Mouse (Mus musculus) midbrain, embryonic 15.5 days (tissue): Measurements from ENCODE around the gene Gprc5d. TPM values are rescaled to one million over a fixed set of nuclear protein-coding genes. Genes with fewer than 3 reads are reported as not detected.

Experiments used
- ATAC-seq: fragments of 200-750 bp; cut with Nextera tagmentation; replicated peaks from 2 replicates; pipeline ENCODE4 v1.8.0; 2017; ENCODE audit warnings: moderate TSS enrichment
- H3K27ac ChIP-seq: fragments of 300-500 bp; sonication (generic); 2 replicates; pipeline ENCODE4 v1.5.1; 2015; ENCODE audit warnings: mild to moderate bottlenecking, inconsistent platforms
- H3K27me3 ChIP-seq: fragments of 300-500 bp; sonication (generic); replicated peaks from 2 replicates; pipeline ENCODE4 v1.6.1; 2015; ENCODE audit warnings: inconsistent platforms
- H3K36me3 ChIP-seq: fragments of 300-500 bp; sonication (generic); replicated peaks from 2 replicates; pipeline ENCODE4 v1.6.1; 2015; ENCODE audit warnings: inconsistent platforms
- H3K4me1 ChIP-seq: fragments of 300-500 bp; sonication (generic); 2 replicates; pipeline ENCODE4 v1.6.1; 2015; ENCODE audit warnings: inconsistent platforms
- H3K4me2 ChIP-seq: fragments of 300-500 bp; sonication (generic); 2 replicates; pipeline ENCODE4 v1.6.1; 2015; ENCODE audit warnings: inconsistent platforms, mild to moderate bottlenecking, moderate library complexity
- H3K4me3 ChIP-seq: fragments of 300-500 bp; sonication (generic); 2 replicates; pipeline ENCODE4 v1.5.1; 2015; ENCODE audit warnings: mild to moderate bottlenecking, inconsistent platforms
- H3K9ac ChIP-seq: fragments of 300-500 bp; sonication (generic); 2 replicates; pipeline ENCODE4 v1.6.1; 2015; ENCODE audit warnings: mild to moderate bottlenecking, inconsistent platforms
- H3K9me3 ChIP-seq: fragments of 300-500 bp; sonication (generic); 2 replicates; pipeline ENCODE4 v1.6.1; 2016; ENCODE audit warnings: inconsistent platforms
- WGBS: fragments of 180-500 bp; shearing (Covaris S2); methylation state at CpG from one replicate; pipeline ENCODE4 v1.1.7; 2015; ENCODE audit warnings: mixed read lengths; 5-methylcytosine and 5-hydroxymethylcytosine counted together
- polyA plus RNA-seq: library from polyadenylated mRNA; unstranded; fragments of >200 nt; fragmentation: Nextera tagmentation; extraction: Ambion mirVana; gene quantifications from 2 replicates; pipeline ENCODE4 v1.2.1, GENCODE M21; 2015

Gprc5d gene
- polyA plus RNA-seq, 1 experiment from 2014 or later = not detected

DNA sequence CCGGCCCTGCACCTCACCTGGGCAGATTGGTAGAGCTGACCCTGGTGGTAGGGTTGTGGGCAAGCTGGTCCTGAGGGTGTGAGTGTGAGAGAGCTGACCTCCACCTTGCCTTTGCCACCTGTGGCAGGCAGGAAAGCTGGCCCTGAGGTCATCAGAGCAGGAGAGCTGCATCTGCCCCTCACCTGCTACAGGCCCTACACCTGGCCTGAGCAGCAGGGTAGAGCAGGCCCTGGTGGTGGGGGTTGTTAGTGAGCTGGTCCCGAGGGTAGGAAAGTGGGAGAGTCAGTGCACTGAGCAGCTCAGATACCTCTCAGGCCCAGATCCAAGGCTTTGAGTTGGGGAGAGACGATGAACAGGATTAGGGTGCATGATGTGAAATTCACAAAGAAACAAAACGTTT lies 31.6 kb upstream of the Gprc5d start:
- H3K27ac ChIP-seq = no peak overlapping the region
- no peak for ATAC-seq
- H3K4me3 ChIP-seq = no peak overlapping the region
- no peaks in the 10 kb centered on the region for H3K4me1 ChIP-seq
- H3K4me2 ChIP-seq = no peak overlapping the region
- 79% methylated on average over 4 of the region's 4 CpGs for WGBS
- no peaks in the 10 kb centered on the region for H3K36me3 ChIP-seq
- no peak overlapping the region for H3K9ac ChIP-seq
- H3K27me3 ChIP-seq = no peaks in the 10 kb centered on the region
- H3K9me3 ChIP-seq = no peaks in the 10 kb centered on the region

DNA sequence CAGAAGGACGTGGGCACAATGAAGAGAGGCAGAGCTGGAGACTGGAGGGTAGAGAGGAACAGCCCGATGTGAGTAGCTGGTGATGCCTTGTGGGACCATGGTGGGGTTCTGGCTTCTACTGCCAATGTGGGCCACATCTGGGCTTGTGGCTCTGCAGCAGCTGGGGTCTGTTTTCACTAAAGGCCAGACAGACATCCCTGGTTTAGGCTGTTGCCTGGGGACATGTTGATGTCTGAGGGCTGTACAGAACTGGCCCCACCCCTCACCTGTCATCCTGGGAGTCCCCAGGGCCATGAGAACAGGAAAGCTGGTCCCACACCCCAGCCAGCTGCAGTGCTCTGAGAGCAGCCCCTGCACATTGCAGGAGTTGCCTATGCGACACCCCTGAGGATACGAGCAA lies 31.1 kb upstream of the Gprc5d start:
- no peaks in the 10 kb centered on the region for H3K9me3 ChIP-seq
- ATAC-seq = 0 out of 2 replicates have a peak, but pooled peaks have one; percentile 8
- WGBS = 77% methylated on average over 4 of the region's 4 CpGs
- H3K9ac ChIP-seq = no peak overlapping the region
- H3K36me3 ChIP-seq = no peaks in the 10 kb centered on the region
- H3K4me2 ChIP-seq = no peak overlapping the region
- H3K27me3 ChIP-seq = no peaks in the 10 kb centered on the region
- H3K27ac ChIP-seq = no peak overlapping the region
- H3K4me3 ChIP-seq = no peak overlapping the region
- H3K4me1 ChIP-seq = no peaks in the 10 kb centered on the region

DNA sequence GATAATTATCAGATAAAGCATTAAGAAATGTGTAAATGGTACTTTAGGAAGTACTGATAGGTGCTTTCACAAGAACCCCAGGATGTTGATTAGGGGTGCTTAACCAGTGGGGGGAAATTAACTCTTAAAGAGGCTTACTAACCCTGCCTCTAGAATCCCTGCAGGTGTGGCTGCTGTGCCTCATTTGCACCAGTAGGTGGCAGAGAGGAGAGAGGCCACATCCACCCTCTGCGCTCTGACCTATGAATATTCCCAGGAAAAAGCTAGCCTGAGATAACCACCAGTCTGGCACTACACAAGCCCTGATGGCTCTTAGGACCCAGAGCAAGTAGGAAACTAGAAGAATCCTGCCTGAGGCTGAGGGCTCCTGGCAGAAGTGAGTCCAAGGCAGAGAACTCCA lies 30.4 kb upstream of the Gprc5d start:
- ATAC-seq = no peak

GRCm38 (mm10) chr6:135145976-135146375 lies 27.9 kb upstream of the Gprc5d start:
- Histone ChIP-seq H3K36me3 (no peaks in the 10 kb centered on the region), H3K27ac (no peak overlapping the region), H3K4me2 (no peak overlapping the region), H3K4me3 (no peak overlapping the region), H3K9me3 (no peaks in the 10 kb centered on the region), H3K9ac (no peak overlapping the region), H3K27me3 (no peaks in the 10 kb centered on the region), H3K4me1 (no peaks in the 10 kb centered on the region)
- no peak for ATAC-seq
- WGBS = 92% methylated on average over 5 of the region's 5 CpGs

More for the DNA sequence above, 30.4 kb upstream of the Gprc5d start:
- Histone ChIP-seq H3K36me3 (no peaks in the 10 kb centered on the region), H3K27ac (no peak overlapping the region), H3K9ac (no peak overlapping the region), H3K9me3 (no peaks in the 10 kb centered on the region), H3K4me3 (no peak overlapping the region), H3K4me1 (no peaks in the 10 kb centered on the region), H3K4me2 (no peak overlapping the region), H3K27me3 (no peaks in the 10 kb centered on the region)
- 19% methylated on average over 1 of the region's 1 CpGs for WGBS

GRCm38 (mm10) chr6:135144516-135144915 lies 26.4 kb upstream of the Gprc5d start:
- Histone ChIP-seq H3K9ac (no peak overlapping the region), H3K27ac (no peak overlapping the region), H3K4me2 (no peak overlapping the region), H3K9me3 (no peaks in the 10 kb centered on the region), H3K36me3 (no peaks in the 10 kb centered on the region), H3K27me3 (no peaks in the 10 kb centered on the region), H3K4me3 (no peak overlapping the region), H3K4me1 (no peaks in the 10 kb centered on the region)
- peak; percentile 57; the same call in 1 of the 2 replicates for ATAC-seq
- WGBS = 4% methylated on average over 3 of the region's 3 CpGs

- no peak overlapping the region for H3K27ac ChIP-seq
- ATAC-seq = no peak
- H3K9ac ChIP-seq = no peak overlapping the region
- no peaks in the 10 kb centered on the region for H3K9me3 ChIP-seq
- 93% methylated on average over 5 of the region's 5 CpGs for WGBS
- no peaks in the 10 kb centered on the region for H3K27me3 ChIP-seq
- no peak overlapping the region for H3K4me3 ChIP-seq
- no peaks in the 10 kb centered on the region for H3K36me3 ChIP-seq
- H3K4me2 ChIP-seq = no peak overlapping the region
- no peaks in the 10 kb centered on the region for H3K4me1 ChIP-seq
Measured at GRCm38 (mm10) chr6:135143151-135143550, 25.1 kb upstream of the Gprc5d start.

DNA sequence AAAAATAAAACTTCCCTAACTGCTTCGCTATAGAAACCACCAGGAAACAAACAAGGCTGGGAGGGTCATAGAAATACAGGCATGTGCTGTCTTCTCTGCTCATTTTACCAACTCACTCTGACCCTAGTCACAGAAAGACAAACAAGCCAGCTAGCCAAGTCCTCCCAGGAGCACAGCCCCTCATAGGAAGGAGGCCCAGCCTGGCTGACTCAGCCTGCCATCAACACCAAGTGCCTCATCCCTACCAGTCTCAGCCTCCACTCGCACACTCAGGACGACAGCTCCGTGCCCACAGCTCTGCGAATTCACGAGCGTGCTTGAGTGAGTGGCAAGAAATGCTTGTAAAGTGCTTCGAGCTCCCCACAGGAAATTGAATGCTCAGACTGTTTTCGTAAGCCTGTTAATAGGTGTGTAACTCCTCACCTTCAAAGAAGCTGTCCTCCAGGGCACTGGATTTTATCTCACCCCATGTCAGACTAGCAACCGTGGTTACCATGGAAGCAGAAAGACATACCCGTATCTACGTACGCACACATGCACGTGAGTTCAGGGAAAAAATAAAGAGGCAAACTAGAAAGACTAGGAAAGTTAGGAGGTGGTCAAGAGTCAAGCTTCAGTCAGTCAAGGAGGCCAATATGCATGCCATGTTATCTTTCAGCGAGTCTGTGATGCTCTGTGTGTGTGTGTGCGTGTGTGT lies 23.5 kb upstream of the Gprc5d start:
- no peaks in the 10 kb centered on the region for H3K36me3 ChIP-seq
- H3K9ac ChIP-seq = no peak overlapping the region
- H3K27ac ChIP-seq = no peak overlapping the region
- H3K4me3 ChIP-seq = no peak overlapping the region
- no peak for ATAC-seq
- H3K4me1 ChIP-seq = no peaks in the 10 kb centered on the region
- 67% methylated on average over 16 of the region's 16 CpGs for WGBS
- no peaks in the 10 kb centered on the region for H3K9me3 ChIP-seq
- H3K4me2 ChIP-seq = no peak overlapping the region
- H3K27me3 ChIP-seq = no peaks in the 10 kb centered on the region; the same call in 1 of the 2 replicates

GRCm38 (mm10) chr6:135138746-135139145 lies 20.7 kb upstream of the Gprc5d start:
- 54% methylated on average over 14 of the region's 14 CpGs for WGBS
- ATAC-seq = no peak

GRCm38 (mm10) chr6:135138207-135138606 lies 20.1 kb upstream of the Gprc5d start:
- no peaks in the 10 kb centered on the region for H3K36me3 ChIP-seq

More at GRCm38 (mm10) chr6:135138746-135139145, 20.7 kb upstream of the Gprc5d start:
- no peaks in the 10 kb centered on the region for H3K36me3 ChIP-seq
- H3K4me1 ChIP-seq = no peaks in the 10 kb centered on the region
- no peak overlapping the region for H3K9ac ChIP-seq
- no peak overlapping the region for H3K27ac ChIP-seq
- H3K4me2 ChIP-seq = no peak overlapping the region
- H3K27me3 ChIP-seq = no peaks in the 10 kb centered on the region; the same call in 1 of the 2 replicates
- H3K4me3 ChIP-seq = no peak overlapping the region
- no peaks in the 10 kb centered on the region for H3K9me3 ChIP-seq

GRCm38 (mm10) chr6:135137736-135138135 lies 19.7 kb upstream of the Gprc5d start:
- ATAC-seq = no peak
- Histone ChIP-seq H3K9ac (no peak overlapping the region), H3K4me3 (no peak overlapping the region), H3K4me2 (no peak overlapping the region), H3K27me3 (no peaks in the 10 kb centered on the region; the same call in 1 of the 2 replicates), H3K27ac (no peak overlapping the region), H3K9me3 (no peaks in the 10 kb centered on the region), H3K4me1 (no peaks in the 10 kb centered on the region), H3K36me3 (no peaks in the 10 kb centered on the region)
- WGBS = 93% methylated on average over 9 of the region's 9 CpGs

More at GRCm38 (mm10) chr6:135138207-135138606, 20.1 kb upstream of the Gprc5d start:
- Histone ChIP-seq H3K4me2 (no peak overlapping the region), H3K4me3 (no peak overlapping the region), H3K27me3 (no peaks in the 10 kb centered on the region; the same call in 1 of the 2 replicates), H3K9me3 (no peaks in the 10 kb centered on the region), H3K27ac (no peak overlapping the region), H3K9ac (no peak overlapping the region), H3K4me1 (no peaks in the 10 kb centered on the region)
- ATAC-seq = no peak
- WGBS = 77% methylated on average over 7 of the region's 7 CpGs

GRCm38 (mm10) chr6:135136439-135137161 lies 18.5 kb upstream of the Gprc5d start:
- ATAC-seq = no peak
- Histone ChIP-seq H3K27ac (no peak overlapping the region), H3K4me1 (no peaks in the 10 kb centered on the region), H3K36me3 (no peaks in the 10 kb centered on the region), H3K9ac (no peak overlapping the region), H3K4me2 (no peak overlapping the region), H3K9me3 (no peaks in the 10 kb centered on the region), H3K27me3 (no peaks in the 10 kb centered on the region; the same call in 1 of the 2 replicates), H3K4me3 (no peak overlapping the region)
- WGBS = 41% methylated on average over 11 of the region's 11 CpGs

GRCm38 (mm10) chr6:135135735-135136134 lies 17.7 kb upstream of the Gprc5d start:
- no peaks in the 10 kb centered on the region for H3K36me3 ChIP-seq
- ATAC-seq = no peak
- H3K27me3 ChIP-seq = no peaks in the 10 kb centered on the region; the same call in 1 of the 2 replicates
- no peak overlapping the region for H3K4me3 ChIP-seq
- H3K9ac ChIP-seq = no peak overlapping the region
- H3K27ac ChIP-seq = no peak overlapping the region
- 80% methylated on average over 4 of the region's 4 CpGs for WGBS
- no peaks in the 10 kb centered on the region for H3K9me3 ChIP-seq
- H3K4me2 ChIP-seq = no peak overlapping the region
- H3K4me1 ChIP-seq = no peaks in the 10 kb centered on the region
